Mouse (Mus musculus): ENCODE measurements around the gene Oser1.

GRCm38 (mm10) chr2:163471136-163471535, 46.6 kb upstream of the Oser1 start:
- no peak for TF ChIP-seq CTCF (conservative IDR thresholded peaks at IDR 0.05 in 1 of 2, IDR thresholded peaks at IDR 0.05 in 1 of 2; ENCODE audit: low read depth in 2 of 2, low read length in 2 of 2)
- no peak for TF ChIP-seq NELFE (IDR thresholded peaks at IDR 0.05; ENCODE audit: low read depth, low read length)
- TF ChIP-seq PAX5 (IDR thresholded peaks at IDR 0.05; ENCODE audit: low read length): no peak
- TF ChIP-seq ZMIZ1 (IDR thresholded peaks at IDR 0.05; ENCODE audit: low read depth, low read length): no peak
- TF ChIP-seq MAFK (IDR thresholded peaks at IDR 0.05; ENCODE audit: insufficient replicate concordance, low read length): no peak
- no peak for TF ChIP-seq ETS1 (conservative IDR thresholded peaks at IDR 0.05; ENCODE audit: low read depth, low read length)
- no peak for TF ChIP-seq POLR2AphosphoS2 (IDR thresholded peaks at IDR 0.05; ENCODE audit: low read depth, low read length)
- TF ChIP-seq POLR2A (IDR thresholded peaks at IDR 0.05; ENCODE audit: low read depth, low read length): no peak

All from CH12.LX (cell line).